Mouse (Mus musculus) heart, embryonic 15.5 days (tissue): ENCODE results near the gene Ciart. TPM values are rescaled to one million over a fixed set of nuclear protein-coding genes. Genes with fewer than 3 reads are reported as not detected.
"Not testable (repeated sequence)": the region's sequence is repeated elsewhere in the genome, so short reads cannot be mapped to it uniquely, and the experiment has no call there.

Experiments used
- ATAC-seq: fragments of 200-750 bp; cut with Nextera tagmentation; replicated peaks from 2 replicates; pipeline ENCODE4 v1.8.0; 2017; ENCODE audit warnings: low read depth, moderate TSS enrichment; ENCODE audit not compliant: insufficient number of reproducible peaks, insufficient read depth, low FRiP score
- H3K27ac ChIP-seq: fragments of 300-500 bp; sonication (generic); 2 replicates; pipeline ENCODE4 v1.5.1; 2015; ENCODE audit warnings: mild to moderate bottlenecking, inconsistent platforms
- H3K27me3 ChIP-seq: fragments of 300-500 bp; sonication (generic); 2 replicates; pipeline ENCODE4 v1.6.1; 2015; ENCODE audit warnings: inconsistent platforms
- H3K36me3 ChIP-seq: fragments of 300-500 bp; sonication (generic); 2 replicates; pipeline ENCODE4 v1.6.1; 2015; ENCODE audit warnings: mild to moderate bottlenecking, inconsistent platforms
- H3K4me1 ChIP-seq: fragments of 300-500 bp; sonication (generic); replicated peaks from 2 replicates; pipeline ENCODE4 v1.6.1; 2015; ENCODE audit warnings: inconsistent platforms
- H3K4me2 ChIP-seq: fragments of 300-500 bp; sonication (generic); 2 replicates; pipeline ENCODE4 v1.6.1; 2015; ENCODE audit warnings: inconsistent platforms, mild to moderate bottlenecking, moderate library complexity
- H3K4me3 ChIP-seq: fragments of 300-500 bp; sonication (generic); 2 replicates; pipeline ENCODE4 v1.5.1; 2015; ENCODE audit warnings: mild to moderate bottlenecking, inconsistent platforms
- H3K9ac ChIP-seq: fragments of 300-500 bp; sonication (generic); 2 replicates; pipeline ENCODE4 v1.6.1; 2015; ENCODE audit warnings: mild to moderate bottlenecking, inconsistent platforms
- H3K9me3 ChIP-seq: fragments of 300-500 bp; sonication (generic); replicated peaks from 2 replicates; pipeline ENCODE4 v1.6.1; 2016; ENCODE audit warnings: inconsistent platforms
- WGBS: fragments of 180-500 bp; shearing (Covaris S2); methylation state at CpG from one replicate; pipeline ENCODE4 v1.1.7; 2015; ENCODE audit warnings: mixed read lengths; 5-methylcytosine and 5-hydroxymethylcytosine counted together
- polyA plus RNA-seq: library from polyadenylated mRNA; unstranded; fragments of >200 nt; fragmentation: Nextera tagmentation; extraction: Ambion mirVana; gene quantifications from 2 replicates; pipeline ENCODE4 v1.2.1, GENCODE M21; 2015

Gene Ciart
- polyA plus RNA-seq, 1 experiment from 2014 or later: 3.6 TPM

- 58% methylated on average over 9 of the region's 9 CpGs for WGBS
- Histone ChIP-seq H3K27ac (peak overlapping the region; percentile 87), H3K4me1 (peaks cover 38% of the 10 kb centered on the region), H3K36me3 (peaks cover 7% of the 10 kb centered on the region; the same call in 1 of the 2 replicates), H3K9ac (peak overlapping the region; percentile 33; the same call in 1 of the 2 replicates), H3K4me3 (peak overlapping the region; percentile 47; the same call in 1 of the 2 replicates), H3K9me3 (no peaks in the 10 kb centered on the region), H3K4me2 (peak overlapping the region; percentile 77), H3K27me3 (no peaks in the 10 kb centered on the region)
- no peak for ATAC-seq
These were observed 19.7 kb upstream of the Ciart start for GRCm38 (mm10) chr3:95901616-95902372.

- H3K4me2 ChIP-seq: no peak overlapping the region
- H3K4me1 ChIP-seq: peaks cover 28% of the 10 kb centered on the region
- WGBS: 74% methylated on average over 13 of the region's 13 CpGs
- ATAC-seq: no peak
- no peak overlapping the region for H3K4me3 ChIP-seq
- H3K9ac ChIP-seq: no peak overlapping the region
- no peaks in the 10 kb centered on the region for H3K9me3 ChIP-seq
- peaks cover 7% of the 10 kb centered on the region; the same call in 1 of the 2 replicates for H3K36me3 ChIP-seq
- H3K27ac ChIP-seq: no peak overlapping the region
- H3K27me3 ChIP-seq: no peaks in the 10 kb centered on the region
These were observed 17.9 kb upstream of the Ciart start for GRCm38 (mm10) chr3:95899800-95900524.

- 83% methylated on average over 7 of the region's 7 CpGs for WGBS
- H3K4me2 ChIP-seq: peak overlapping the region; percentile 13; the same call in 1 of the 2 replicates
- not testable (repeated sequence) for H3K9me3 ChIP-seq, H3K27ac ChIP-seq, H3K27me3 ChIP-seq, H3K36me3 ChIP-seq, ATAC-seq, H3K9ac ChIP-seq
- H3K4me3 ChIP-seq: 0 out of 2 replicates have a peak overlapping the region, but pooled peaks have one; percentile 62
- peaks cover 35% of the 10 kb centered on the region for H3K4me1 ChIP-seq
These were observed 13.4 kb upstream of the Ciart start for GRCm38 (mm10) chr3:95895501-95895900.

GRCm38 (mm10) chr3:95894317-95895160 is 12.5 kb upstream of the Ciart start:
- Histone ChIP-seq H3K4me1 (peaks cover 38% of the 10 kb centered on the region), H3K9me3 (no peaks in the 10 kb centered on the region), H3K36me3 (peaks cover 7% of the 10 kb centered on the region; the same call in 1 of the 2 replicates), H3K4me3 (peak overlapping the region; percentile 62), H3K27ac (peak overlapping the region; percentile 81), H3K9ac (peak overlapping the region; percentile 70), H3K4me2 (peak overlapping the region; percentile 67), H3K27me3 (no peaks in the 10 kb centered on the region)
- ATAC-seq: no peak
- WGBS: 6% methylated on average over 16 of the region's 16 CpGs

GRCm38 (mm10) chr3:95893606-95894316 is 11.7 kb upstream of the Ciart start, which contains the start of gene Aph1a:
TSS of gene Aph1a (plus strand) at chr3:95893969.
- peak within 1 kb of the TSS; percentile 81 for H3K27ac ChIP-seq
- H3K9ac ChIP-seq: peak within 1 kb of the TSS; percentile 70
- peak within 1 kb of the TSS; percentile 62 for H3K4me3 ChIP-seq
- peak within 1 kb of the TSS; percentile 67 for H3K4me2 ChIP-seq
- H3K4me1 ChIP-seq: peaks cover 38% of the 10 kb centered on the region
- not testable (repeated sequence) for H3K9me3 ChIP-seq, H3K36me3 ChIP-seq, H3K27me3 ChIP-seq
- WGBS: 1% methylated on average over 30 of the region's 43 CpGs
- ATAC-seq: peak; percentile 94

GRCm38 (mm10) chr3:95893126-95893525 is 11.1 kb upstream of the Ciart start:
- peaks cover 38% of the 10 kb centered on the region for H3K4me1 ChIP-seq
- peak overlapping the region; percentile 62 for H3K4me3 ChIP-seq
- peak overlapping the region; percentile 67 for H3K4me2 ChIP-seq
- ATAC-seq: no peak
- H3K27ac ChIP-seq: peak overlapping the region; percentile 81
- no peaks in the 10 kb centered on the region for H3K9me3 ChIP-seq
- 16% methylated on average over 7 of the region's 7 CpGs for WGBS
- 0 out of 2 replicates have a peak overlapping the region, but pooled peaks have one; percentile 20 for H3K9ac ChIP-seq
- H3K27me3 ChIP-seq: no peaks in the 10 kb centered on the region
- H3K36me3 ChIP-seq: peaks cover 12% of the 10 kb centered on the region

- Histone ChIP-seq H3K36me3 (peaks cover 6% of the 10 kb centered on the region), H3K9ac (peak overlapping the region; percentile 5), H3K9me3 (no peaks in the 10 kb centered on the region), H3K4me1 (peaks cover 38% of the 10 kb centered on the region), H3K4me2 (peak overlapping the region; percentile 67), H3K4me3 (peak overlapping the region; percentile 40), H3K27me3 (no peaks in the 10 kb centered on the region), H3K27ac (peak overlapping the region; percentile 81)
- no peak; the same call in 1 of the 2 replicates for ATAC-seq
- 29% methylated on average over 11 of the region's 11 CpGs for WGBS
These were observed 10.3 kb upstream of the Ciart start for GRCm38 (mm10) chr3:95892066-95893052.

GRCm38 (mm10) chr3:95891211-95892065 is 9.4 kb upstream of the Ciart start, which contains the start of gene BC028528:
TSS of gene BC028528 (minus strand) at chr3:95892005.
- peak within 1 kb of the TSS; percentile 5 for H3K9ac ChIP-seq

GRCm38 (mm10) chr3:95889664-95890063 is 7.6 kb upstream of the Ciart start:
- Histone ChIP-seq H3K4me3 (no peak overlapping the region), H3K9me3 (no peaks in the 10 kb centered on the region), H3K4me2 (no peak overlapping the region), H3K36me3 (peaks cover 10% of the 10 kb centered on the region), H3K9ac (no peak overlapping the region), H3K27ac (no peak overlapping the region), H3K4me1 (peaks cover 29% of the 10 kb centered on the region), H3K27me3 (no peaks in the 10 kb centered on the region)
- no peak for ATAC-seq
- 71% methylated on average over 3 of the region's 3 CpGs for WGBS

More at GRCm38 (mm10) chr3:95891211-95892065, 9.4 kb upstream of the Ciart start, which contains the start of gene BC028528:
- H3K36me3 ChIP-seq: peaks cover 5% of the 10 kb centered on the region; the same call in 1 of the 2 replicates
- no peaks in the 10 kb centered on the region for H3K9me3 ChIP-seq
- H3K27me3 ChIP-seq: no peaks in the 10 kb centered on the region
- peak within 1 kb of the TSS; percentile 40 for H3K4me3 ChIP-seq
- H3K4me1 ChIP-seq: peaks cover 38% of the 10 kb centered on the region
- H3K4me2 ChIP-seq: peak within 1 kb of the TSS; percentile 67
- 21% methylated on average over 12 of the region's 12 CpGs for WGBS
- H3K27ac ChIP-seq: peak within 1 kb of the TSS; percentile 81
- peak; percentile 25; the same call in 1 of the 2 replicates for ATAC-seq
